Mouse (Mus musculus) liver, embryonic 14.5 days (tissue): ENCODE results near the gene Fam173a. TPM values are rescaled to one million over a fixed set of nuclear protein-coding genes. Genes with fewer than 3 reads are reported as not detected.

Experiments
- ATAC-seq: fragments of 200-750 bp; cut with Nextera tagmentation; 2 replicates; pipeline ENCODE4 v1.8.0; 2017; ENCODE audit warnings: moderate number of reproducible peaks, mild to moderate bottlenecking, moderate library complexity; ENCODE audit not compliant: insufficient read depth
- DNase-seq, 3 experiments: peaks; one replicate each; pipeline ENCODE4 v3.0.0-alpha.2; 2012 to 2013; ENCODE audit warnings: low read depth in 3 of 3, low spot score in 3 of 3
- H3K27ac ChIP-seq: fragments of 300-500 bp; sonication (generic); 2 replicates; pipeline ENCODE4 v1.5.1; 2014; ENCODE audit warnings: moderate library complexity, mild to moderate bottlenecking, control low read depth, inconsistent platforms
- H3K27me3 ChIP-seq: fragments of 300-500 bp; sonication (generic); 2 replicates; pipeline ENCODE4 v1.6.1; 2014; ENCODE audit warnings: mild to moderate bottlenecking, low read length, moderate library complexity; ENCODE audit not compliant: control insufficient read depth, insufficient read depth
- H3K36me3 ChIP-seq: fragments of 300-500 bp; sonication (generic); replicated peaks from 2 replicates; pipeline ENCODE4 v1.6.1; 2014; ENCODE audit warnings: low read depth; ENCODE audit not compliant: control insufficient read depth, insufficient read depth
- H3K4me1 ChIP-seq, 2 experiments: fragments of 200-500 bp in 1 of 2; fragments of 300-500 bp in 1 of 2; sonication (generic) in 1 of 2; replicated peaks; 2 replicates each; pipeline ENCODE4 v1.6.1; 2012 to 2014; ENCODE audit warnings: antibody characterized with exemption in 1 of 2, inconsistent platforms in 1 of 2, low read length in 1 of 2; ENCODE audit not compliant: control insufficient read depth in 2 of 2, insufficient read depth in 2 of 2
- H3K4me2 ChIP-seq: fragments of 300-500 bp; sonication (generic); 2 replicates; pipeline ENCODE4 v1.6.1; 2014; ENCODE audit warnings: low read depth, mild to moderate bottlenecking, control low read depth, moderate library complexity
- H3K4me3 ChIP-seq, 2 experiments: fragments of 200-500 bp in 1 of 2; fragments of 300-500 bp in 1 of 2; sonication (generic) in 1 of 2; 2 replicates each; pipeline ENCODE4 v1.5.1; 2012 to 2014; ENCODE audit warnings: low read depth in 2 of 2, low read length in 2 of 2, mild to moderate bottlenecking in 2 of 2, control low read depth in 1 of 2, inconsistent platforms in 1 of 2, moderate library complexity in 1 of 2; ENCODE audit not compliant: insufficient read depth in 1 of 2
- H3K9ac ChIP-seq: fragments of 300-500 bp; sonication (generic); replicated peaks from 2 replicates; pipeline ENCODE4 v1.6.1; 2014; ENCODE audit warnings: mild to moderate bottlenecking, control low read depth, moderate library complexity
- H3K9me3 ChIP-seq: fragments of 300-500 bp; sonication (generic); 2 replicates; pipeline ENCODE4 v1.6.1; 2016; ENCODE audit warnings: low read length, mixed read lengths; ENCODE audit not compliant: control insufficient read depth
- CTCF ChIP-seq: IDR thresholded peaks from 2 replicates; pipeline ENCODE4 v1.5.1; 2016; ENCODE audit warnings: antibody characterized with exemption, low read depth, control low read depth
- EP300 ChIP-seq: IDR thresholded peaks from 2 replicates; pipeline ENCODE4 v1.6.1; 2016; ENCODE audit warnings: antibody characterized with exemption, low read depth
- WGBS: fragments of 180-500 bp; shearing (Covaris S2); extraction: QIAGEN DNeasy Blood & Tissue Kit; methylation state at CpG from one replicate; pipeline ENCODE4 v1.1.7; 2014; ENCODE audit not compliant: insufficient replicate concordance; 5-methylcytosine and 5-hydroxymethylcytosine counted together
- polyA plus RNA-seq, 2 experiments: library from polyadenylated mRNA; depleted of rRNA in 1 of 2; stranded (reverse) in 1 of 2; unstranded in 1 of 2; fragments of >200 nt; fragmentation: Nextera tagmentation in 1 of 2; extraction: Ambion mirVana in 1 of 2; gene quantifications; 2 replicates each; pipeline versions ENCODE4 v1.2.1 to v1.2.3; 2012 to 2014

The Fam173a gene
- polyA plus RNA-seq, 2 experiments: 46.6 to 57.2 TPM

GRCm38 (mm10) chr17:25754241-25754640, 38.5 kb downstream of the Fam173a start, which contains the start of gene Msln:
TSS of gene Msln (minus strand) at chr17:25754378.
- Histone ChIP-seq H3K9ac (no peak within 1 kb of the TSS), H3K9me3 (no peaks in the 10 kb centered on the region), H3K27me3 (no peaks in the 10 kb centered on the region), H3K27ac (no peak within 1 kb of the TSS), H3K36me3 (no peaks in the 10 kb centered on the region), H3K4me3 (no peak within 1 kb of the TSS), H3K4me1 (no peaks in the 10 kb centered on the region), H3K4me2 (no peak within 1 kb of the TSS)
- ATAC-seq: no peak
- TF ChIP-seq CTCF: no peak
- no peak for TF ChIP-seq EP300
- WGBS: 78% methylated on average over 9 of the region's 9 CpGs
- no peak for DNase-seq

GRCm38 (mm10) chr17:25751446-25751845, 41.3 kb downstream of the Fam173a start:
- TF ChIP-seq EP300: no peak
- no peak for TF ChIP-seq CTCF
- H3K4me3 ChIP-seq: no peak overlapping the region
- H3K36me3 ChIP-seq: no peaks in the 10 kb centered on the region
- DNase-seq: no peak
- no peak for ATAC-seq
- WGBS: 53% methylated on average over 5 of the region's 5 CpGs
- H3K27ac ChIP-seq: no peak overlapping the region
- no peaks in the 10 kb centered on the region for H3K9me3 ChIP-seq
- no peaks in the 10 kb centered on the region for H3K27me3 ChIP-seq
- no peak overlapping the region for H3K9ac ChIP-seq
- no peak overlapping the region for H3K4me2 ChIP-seq
- H3K4me1 ChIP-seq: no peaks in the 10 kb centered on the region

GRCm38 (mm10) chr17:25749314-25749713, 43.4 kb downstream of the Fam173a start:
- ATAC-seq (no peak), DNase-seq (no peak)
- H3K9me3 ChIP-seq: no peaks in the 10 kb centered on the region
- H3K27ac ChIP-seq: no peak overlapping the region
- TF ChIP-seq CTCF: no peak
- no peak for TF ChIP-seq EP300
- no peaks in the 10 kb centered on the region for H3K27me3 ChIP-seq
- no peak overlapping the region for H3K4me2 ChIP-seq
- WGBS: 54% methylated on average over 6 of the region's 6 CpGs
- H3K4me1 ChIP-seq: no peaks in the 10 kb centered on the region
- H3K4me3 ChIP-seq: no peak overlapping the region
- no peak overlapping the region for H3K9ac ChIP-seq
- H3K36me3 ChIP-seq: no peaks in the 10 kb centered on the region

DNA sequence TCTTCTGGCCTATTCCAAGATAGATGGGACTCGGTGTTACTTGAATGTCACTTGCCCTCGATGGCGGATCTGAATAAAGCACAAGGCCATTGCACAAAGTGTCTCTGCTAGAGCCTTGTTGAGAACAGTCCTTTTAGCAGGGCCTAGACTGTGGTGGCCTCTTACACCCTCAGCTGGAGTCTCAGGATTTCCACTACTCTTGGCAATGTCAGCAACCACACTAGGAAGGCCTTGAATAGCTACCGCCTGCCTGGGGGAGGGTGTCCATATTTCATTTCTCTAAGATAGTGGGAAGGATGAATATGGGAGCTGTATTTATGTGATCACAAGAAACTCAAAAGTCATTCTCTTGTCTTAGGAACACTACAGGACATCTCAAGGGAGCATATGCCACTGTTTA, 44.5 kb downstream of the Fam173a start:
- Histone ChIP-seq H3K4me1 (no peaks in the 10 kb centered on the region), H3K9ac (no peak overlapping the region), H3K9me3 (no peaks in the 10 kb centered on the region), H3K4me2 (no peak overlapping the region), H3K36me3 (no peaks in the 10 kb centered on the region), H3K27me3 (no peaks in the 10 kb centered on the region), H3K27ac (no peak overlapping the region), H3K4me3 (no peak overlapping the region)
- ATAC-seq (no peak), DNase-seq (no peak)
- 66% methylated on average over 4 of the region's 4 CpGs for WGBS
- TF ChIP-seq CTCF: no peak
- TF ChIP-seq EP300: no peak

GRCm38 (mm10) chr17:25744311-25744710, 48.4 kb downstream of the Fam173a start:
- no peak for TF ChIP-seq CTCF
- no peak for TF ChIP-seq EP300
- WGBS: 49% methylated on average over 10 of the region's 10 CpGs
- H3K4me3 ChIP-seq: no peak overlapping the region
- no peak overlapping the region for H3K27ac ChIP-seq
- no peaks in the 10 kb centered on the region for H3K36me3 ChIP-seq
- ATAC-seq (no peak), DNase-seq (no peak)
- H3K4me1 ChIP-seq: no peaks in the 10 kb centered on the region
- H3K9ac ChIP-seq: no peak overlapping the region
- no peaks in the 10 kb centered on the region for H3K9me3 ChIP-seq
- H3K4me2 ChIP-seq: no peak overlapping the region
- H3K27me3 ChIP-seq: no peaks in the 10 kb centered on the region
